Mouse (Mus musculus): ENCODE measurements around the gene Rhoa.

Gene Rhoa

GRCm38 (mm10) chr9:108340258-108341138 is 34.6 kb downstream of the Rhoa start:
- DNase-seq (ENCODE audit: low spot score in 2 of 2) = peak in 1 of 2 experiments; percentile 29

DNA sequence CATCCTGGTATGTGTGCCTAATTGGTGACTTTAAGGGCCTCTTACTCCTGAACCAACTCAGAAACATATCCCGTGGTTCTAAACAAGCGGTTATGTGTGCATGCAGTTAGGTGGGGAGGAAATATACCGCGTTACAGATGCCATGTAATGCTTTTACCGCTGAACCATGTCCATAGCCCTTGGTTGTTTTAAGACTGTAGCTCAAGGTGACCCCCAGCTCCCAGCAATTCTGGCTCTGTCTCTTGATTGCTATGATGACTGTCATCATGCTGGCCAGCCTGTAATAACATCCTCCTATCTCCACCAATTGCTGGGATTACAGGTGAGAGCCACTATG is 35.2 kb downstream of the Rhoa start:
- no peak for DNase-seq (ENCODE audit: low spot score in 2 of 2)

- no peak for DNase-seq (ENCODE audit: low spot score in 2 of 2)
These were observed 35.9 kb downstream of the Rhoa start for GRCm38 (mm10) chr9:108341801-108342200.

DNA sequence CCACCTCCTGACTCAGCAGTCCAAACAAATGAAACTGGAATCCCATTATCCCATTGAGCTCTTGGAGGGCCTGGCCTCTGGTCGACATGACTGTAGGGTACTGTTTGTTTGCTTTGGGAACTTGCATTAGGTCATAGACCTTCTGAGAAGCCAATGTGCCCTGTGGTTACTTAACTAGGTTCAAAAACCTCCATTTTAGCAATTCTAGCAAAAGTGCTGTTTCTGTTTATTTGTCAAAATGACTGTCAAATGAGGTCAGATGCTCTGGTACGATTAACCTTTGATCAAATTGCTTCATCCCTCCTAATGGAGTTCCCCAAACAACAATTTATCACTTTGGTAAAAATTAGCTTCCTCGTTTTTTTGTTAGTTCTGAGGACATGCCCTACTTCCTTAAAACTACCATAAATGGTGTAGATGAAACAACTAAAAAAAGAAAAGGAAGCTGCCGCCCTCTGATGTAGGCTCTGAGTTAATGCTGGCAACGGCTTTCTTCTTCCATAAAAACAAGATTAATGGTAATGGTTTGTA is 36.4 kb downstream of the Rhoa start:
- DNase-seq (ENCODE audit: low spot score in 2 of 2) = peak in 1 of 2 experiments; percentile 11

DNA sequence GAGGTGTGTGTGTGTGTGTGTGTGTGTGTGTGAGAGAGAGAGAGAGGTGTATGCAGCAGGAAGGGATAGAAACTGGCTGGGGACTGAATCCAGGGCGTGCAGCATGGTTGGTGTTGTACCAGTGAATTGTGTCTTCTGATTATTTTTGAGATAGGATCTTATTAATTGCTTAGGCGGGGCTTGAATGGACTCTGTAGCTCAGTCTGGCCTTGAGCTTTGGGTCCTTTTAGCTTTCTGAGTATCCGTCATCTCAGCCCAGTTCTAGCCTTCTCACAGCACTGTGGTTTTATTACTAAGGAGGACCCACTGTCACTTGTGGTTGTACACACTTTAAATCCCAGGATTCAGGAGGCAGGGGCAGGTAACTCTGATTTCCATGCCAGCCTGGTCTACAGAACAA is 37.4 kb downstream of the Rhoa start:
- no peak for DNase-seq (ENCODE audit: low spot score in 2 of 2)

DNA sequence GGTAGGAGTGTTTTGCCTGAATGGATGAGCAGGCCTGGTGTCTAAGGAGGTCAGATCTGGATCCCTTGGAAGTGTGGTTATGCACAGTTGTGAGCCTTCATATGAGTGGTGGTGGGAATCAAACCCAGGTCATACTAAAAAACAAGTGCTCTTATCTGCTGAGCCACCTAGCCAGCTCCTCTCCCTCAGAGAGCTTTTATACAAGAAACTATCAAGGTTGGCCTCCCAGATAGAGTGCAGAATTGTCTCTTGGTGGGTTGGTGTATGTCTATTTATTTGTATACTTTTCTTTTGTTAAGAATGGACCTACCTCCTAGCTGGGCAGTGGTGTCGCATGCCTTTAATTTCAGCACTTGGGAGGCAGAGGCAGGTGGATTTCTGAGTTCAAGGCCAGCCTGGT is 37.9 kb downstream of the Rhoa start:
- no peak for DNase-seq (ENCODE audit: low spot score in 2 of 2)

GRCm38 (mm10) chr9:108344471-108344870 is 38.5 kb downstream of the Rhoa start:
- DNase-seq (ENCODE audit: low spot score in 2 of 2) = no peak

GRCm38 (mm10) chr9:108347024-108347423 is 41.1 kb downstream of the Rhoa start:
- no peak for DNase-seq (ENCODE audit: low spot score in 2 of 2)

GRCm38 (mm10) chr9:108347540-108348289 is 41.8 kb downstream of the Rhoa start, which contains the start of gene Usp4:
Gene Usp4 (plus strand): TSS chr9:108347853.
- DNase-seq (ENCODE audit: low spot score in 2 of 2) = peak; percentile 66 to 75

DNA sequence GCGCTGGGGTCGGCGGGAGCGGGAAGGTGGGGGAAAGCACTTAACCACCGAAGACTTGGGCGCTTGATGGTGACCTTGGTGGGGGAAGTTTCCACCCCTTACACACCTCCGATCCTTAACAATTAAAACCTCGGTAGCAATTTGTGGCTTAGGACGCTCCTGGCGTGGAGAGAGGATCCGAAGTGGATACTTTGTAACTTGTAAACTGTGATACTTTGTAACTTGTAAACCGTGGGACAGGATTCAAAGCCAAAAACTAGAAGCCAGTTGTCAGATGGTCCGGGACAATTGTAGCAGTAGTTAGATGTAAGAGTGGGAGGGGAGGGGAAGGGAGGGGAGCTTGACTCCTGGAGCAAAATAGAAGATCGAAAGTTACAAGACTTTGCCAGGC is 42.4 kb downstream of the Rhoa start:
- no peak for DNase-seq (ENCODE audit: low spot score in 2 of 2)

DNA sequence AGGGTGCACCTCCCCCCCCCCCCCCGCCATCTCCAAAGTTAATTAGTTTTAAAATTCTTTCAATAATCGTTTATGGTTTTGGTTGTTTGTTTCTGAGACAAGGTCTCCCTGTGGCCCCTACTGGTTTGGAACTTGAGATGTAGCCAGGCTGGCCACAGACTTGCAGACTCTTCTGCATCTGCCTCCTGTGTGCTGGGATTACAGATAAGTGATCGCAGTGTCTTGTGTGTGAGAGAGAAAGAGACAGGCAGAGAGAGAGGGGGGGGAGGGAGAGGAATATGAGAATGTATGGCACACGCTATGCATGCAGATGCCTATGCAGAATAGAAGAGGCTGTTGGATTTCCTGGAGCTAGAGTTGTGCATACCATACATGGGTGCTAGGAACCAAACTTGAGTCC is 43.8 kb downstream of the Rhoa start:
- no peak for DNase-seq (ENCODE audit: low spot score in 2 of 2)

DNA sequence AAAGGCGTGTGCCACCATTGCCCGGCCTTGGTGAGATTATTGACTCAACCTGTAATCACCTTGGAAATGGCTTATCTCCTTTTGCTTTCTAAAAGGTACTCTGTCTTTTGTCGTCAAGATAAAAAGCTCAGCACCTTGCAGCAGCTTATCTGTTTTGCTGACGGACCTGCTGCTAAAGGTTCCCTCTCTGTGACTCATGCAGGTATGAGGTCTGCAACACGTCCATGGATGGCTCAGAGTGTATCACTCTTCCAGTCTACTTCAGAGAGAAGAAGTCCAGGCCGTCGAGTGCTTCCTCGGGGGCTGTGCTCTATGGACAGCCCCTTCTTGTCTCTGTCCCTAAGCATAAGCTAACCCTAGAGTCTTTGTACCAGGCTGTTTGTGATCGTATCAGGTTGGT is 72.3 kb downstream of the Rhoa start:
- DNase-seq (ENCODE audit: low spot score in 2 of 2) = no peak

DNA sequence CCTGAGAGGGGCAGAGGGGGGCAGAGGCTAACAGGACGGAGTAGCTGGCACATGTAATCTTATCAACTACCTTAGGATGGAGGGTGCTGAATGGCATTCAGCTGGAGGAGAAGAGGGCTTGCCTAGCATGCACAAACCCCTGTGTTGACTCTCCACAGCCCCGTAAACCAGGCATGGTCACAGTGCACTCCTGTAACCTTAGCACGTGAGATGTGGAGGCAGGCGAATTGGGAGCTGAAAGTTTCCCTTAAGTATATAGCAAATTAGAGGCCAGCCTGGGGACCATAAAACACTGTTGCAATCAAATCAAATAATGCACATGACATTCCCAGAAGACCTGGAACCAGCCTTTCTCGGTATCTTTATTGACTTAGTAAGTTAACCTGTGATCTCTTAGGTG is 72.8 kb downstream of the Rhoa start:
- no peak for DNase-seq (ENCODE audit: low spot score in 2 of 2)

- no peak for DNase-seq (ENCODE audit: low spot score in 2 of 2)
These were observed 73.4 kb downstream of the Rhoa start for GRCm38 (mm10) chr9:108379294-108379693.

GRCm38 (mm10) chr9:108381382-108381781 is 75.5 kb downstream of the Rhoa start:
- DNase-seq (ENCODE audit: low spot score in 2 of 2) = no peak

DNA sequence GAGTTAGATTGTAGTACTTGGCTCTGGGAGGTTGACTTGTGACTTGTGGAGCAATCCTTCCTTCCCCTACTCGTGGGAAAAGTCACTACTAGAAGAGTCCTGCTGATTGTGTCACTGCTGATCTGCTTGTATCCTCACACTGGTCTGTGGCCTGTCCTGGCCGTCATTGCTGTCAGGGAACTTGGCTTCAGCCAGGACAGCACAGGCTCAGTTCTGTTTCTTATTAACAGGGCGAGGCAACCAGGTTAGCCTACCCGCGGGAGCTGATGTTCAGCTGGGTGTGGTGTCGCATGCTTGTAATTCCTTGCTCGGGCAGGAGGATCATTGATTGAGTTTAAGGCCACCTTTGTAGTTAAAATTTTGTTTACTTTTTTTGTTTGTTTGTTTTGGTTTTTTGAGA is 79.1 kb downstream of the Rhoa start:
- DNase-seq (ENCODE audit: low spot score in 2 of 2) = no peak

DNA sequence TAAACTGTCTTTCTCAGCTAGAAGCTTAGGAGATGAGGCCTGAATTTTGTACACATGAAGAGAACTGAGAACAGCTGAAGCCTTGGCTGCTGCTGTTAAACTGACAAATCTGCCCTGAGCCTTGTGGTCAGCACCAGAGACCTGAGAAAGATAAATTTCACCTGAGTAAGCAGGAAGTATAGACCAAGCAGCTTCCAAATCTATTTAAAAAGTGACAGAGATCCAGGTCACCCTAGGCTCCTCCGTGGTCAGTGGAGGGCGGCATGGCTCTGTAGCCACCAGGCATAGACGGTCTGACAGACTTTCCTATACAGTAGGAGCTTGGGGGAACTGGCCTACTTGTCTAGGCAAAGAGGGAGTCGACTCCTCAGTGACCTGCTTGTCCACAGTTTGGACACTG is 80.9 kb downstream of the Rhoa start:
- no peak for DNase-seq (ENCODE audit: low spot score in 2 of 2)

Data from thymus, postnatal 10 days (tissue).